Mouse (Mus musculus): ENCODE results near the gene Polrmt. TPM values are rescaled to one million over a fixed set of nuclear protein-coding genes. Genes with fewer than 3 reads are reported as not detected.
A peak's percentile ranks its signal among the peaks of the same experiment; 100 is the strongest.

Polrmt gene
- total and polyA plus RNA-seq, 3 experiments, result 13.5 to 50.5 (median 49.0) TPM

GRCm38 (mm10) chr10:79748496-79748895 lies 2.1 kb upstream of the Polrmt start:
- dilution Hi-C loops (cut with MboI; ENCODE audit: extremely low pct_ligation_motif_present, extremely low pct_unique_long_range_greater_than_20kb, low sequenced_read_pairs) (no loop called here), in situ Hi-C loops (cut with MboI; ENCODE audit: low pct_ligation_motif_present, low pct_unique_long_range_greater_than_20kb, low sequenced_read_pairs) (no loop called here)
- no peak for DNase-seq (ENCODE audit: extremely low read depth)
- H3K4me3 ChIP-seq (replicated peaks in 1 of 3; ENCODE audit: low read depth in 2 of 3, low read length in 2 of 3, poor library complexity in 1 of 3), result no peak overlapping the region
- H3K36me3 ChIP-seq (replicated peaks in 1 of 2; ENCODE audit: control insufficient read depth in 1 of 2, insufficient read depth in 1 of 2, low read length in 1 of 2), result peaks cover 11 to 18% of the 10 kb centered on the region in 2 experiments
- peaks cover 8 to 34% of the 10 kb centered on the region in 2 experiments for H3K4me1 ChIP-seq (ENCODE audit: control insufficient read depth in 1 of 2, insufficient read depth in 2 of 2)
- H3K9me3 ChIP-seq (replicated peaks; ENCODE audit: low read length), result no peaks in the 10 kb centered on the region
- TF ChIP-seq MXI1 (IDR thresholded peaks at IDR 0.05; ENCODE audit: low read depth, low read length) (no peak), ZNF384 (IDR thresholded peaks at IDR 0.05; ENCODE audit: low read depth, low read length) (no peak), USF1 (IDR thresholded peaks at IDR 0.05; ENCODE audit: low read depth, low read length) (no peak), IRF4 (IDR thresholded peaks at IDR 0.05; ENCODE audit: low read depth, low read length) (no peak), MEF2A (IDR thresholded peaks at IDR 0.05; ENCODE audit: borderline replicate concordance, low read depth, low read length) (no peak), EP300 (IDR thresholded peaks at IDR 0.05; ENCODE audit: low read length) (no peak), MAFK (IDR thresholded peaks at IDR 0.05; ENCODE audit: insufficient replicate concordance, low read length) (no peak), SIN3A (IDR thresholded peaks at IDR 0.05; ENCODE audit: low read length) (no peak), RAD21 (IDR thresholded peaks at IDR 0.05; ENCODE audit: low read depth, low read length) (no peak), CHD1 (IDR thresholded peaks at IDR 0.05; ENCODE audit: low read depth, low read length) (no peak), JUN (IDR thresholded peaks at IDR 0.05; ENCODE audit: insufficient read depth, low read depth, low read length) (no peak), E2F4 (IDR thresholded peaks at IDR 0.05; ENCODE audit: insufficient replicate concordance, low read depth, low read length) (no peak), NELFE (IDR thresholded peaks at IDR 0.05; ENCODE audit: low read depth, low read length) (no peak), UBTF (IDR thresholded peaks at IDR 0.05; ENCODE audit: low read depth, low read length) (no peak), ZKSCAN1 (IDR thresholded peaks at IDR 0.05; ENCODE audit: borderline replicate concordance, low read depth, low read length) (no peak), RCOR1 (conservative IDR thresholded peaks at IDR 0.05; ENCODE audit: low read depth, low read length) (no peak), CTCF (conservative IDR thresholded peaks at IDR 0.05 in 1 of 2, IDR thresholded peaks at IDR 0.05 in 1 of 2; ENCODE audit: low read depth in 2 of 2, low read length in 2 of 2) (no peak), GABPA (IDR thresholded peaks at IDR 0.05; ENCODE audit: insufficient replicate concordance, low read depth, low read length) (no peak), JUND (conservative IDR thresholded peaks at IDR 0.05; ENCODE audit: low read depth, low read length) (no peak), POLR2AphosphoS2 (IDR thresholded peaks at IDR 0.05; ENCODE audit: low read depth, low read length) (no peak)
- no peaks in the 10 kb centered on the region for H3K27me3 ChIP-seq (replicated peaks)
- peaks cover 8% of the 10 kb centered on the region for H3K79me2 ChIP-seq (replicated peaks; ENCODE audit: control insufficient read depth, extremely low read depth, insufficient read depth, poor library complexity, severe bottlenecking)
- H3K27ac ChIP-seq (ENCODE audit: insufficient read depth, low read depth), result no peak overlapping the region
- H3K4me2 ChIP-seq (ENCODE audit: insufficient read depth, low read depth, poor library complexity, severe bottlenecking), result no peak overlapping the region
- H3K9ac ChIP-seq (ENCODE audit: insufficient read depth, low read depth), result no peak overlapping the region

GRCm38 (mm10) chr10:79746774-79747151 lies 382 bp upstream of the Polrmt start:
- peak overlapping the region in 2 of 3 experiments; percentile 17 to 69 for H3K4me3 ChIP-seq (replicated peaks in 1 of 3; ENCODE audit: low read depth in 2 of 3, low read length in 2 of 3, poor library complexity in 1 of 3)
- H3K36me3 ChIP-seq (replicated peaks in 1 of 2; ENCODE audit: control insufficient read depth in 1 of 2, insufficient read depth in 1 of 2, low read length in 1 of 2), result peaks cover 26 to 34% of the 10 kb centered on the region in 2 experiments
- no peak overlapping the region for H3K27ac ChIP-seq (ENCODE audit: insufficient read depth, low read depth)
- H3K9me3 ChIP-seq (replicated peaks; ENCODE audit: low read length), result no peaks in the 10 kb centered on the region
- in situ Hi-C loops (cut with MboI; ENCODE audit: low pct_ligation_motif_present, low pct_unique_long_range_greater_than_20kb, low sequenced_read_pairs) (no loop called here), dilution Hi-C loops (cut with MboI; ENCODE audit: extremely low pct_ligation_motif_present, extremely low pct_unique_long_range_greater_than_20kb, low sequenced_read_pairs) (no loop called here)
- H3K27me3 ChIP-seq (replicated peaks), result no peaks in the 10 kb centered on the region
- peaks cover 8% of the 10 kb centered on the region for H3K79me2 ChIP-seq (replicated peaks; ENCODE audit: control insufficient read depth, extremely low read depth, insufficient read depth, poor library complexity, severe bottlenecking)
- H3K4me2 ChIP-seq (ENCODE audit: insufficient read depth, low read depth, poor library complexity, severe bottlenecking), result peak overlapping the region; percentile 26; the same call in 1 of the 2 replicates
- H3K4me1 ChIP-seq (ENCODE audit: control insufficient read depth in 1 of 2, insufficient read depth in 2 of 2), result peaks cover 8 to 34% of the 10 kb centered on the region in 2 experiments
- no peak for TF ChIP-seq RCOR1 (conservative IDR thresholded peaks at IDR 0.05; ENCODE audit: low read depth, low read length)
- 0 out of 2 replicates have a peak, but pooled peaks have one; percentile 3 for TF ChIP-seq IRF4 (IDR thresholded peaks at IDR 0.05; ENCODE audit: low read depth, low read length)
- no peak overlapping the region for H3K9ac ChIP-seq (ENCODE audit: insufficient read depth, low read depth)
- DNase-seq (ENCODE audit: extremely low read depth), result no peak
